Mouse (Mus musculus) gastrocnemius, adult 18-20 months (tissue): ENCODE measurements at regions not wholly inside any gene's neighbourhood (a gene's known extent, or its start where the extent isn't known, plus 50 kb on each side); places are given as distances from the start of the nearest gene placed in this dataset.
A peak's percentile ranks its signal among the peaks of the same experiment; 100 is the strongest.

ENCODE experiments used
- DNase-seq: peaks from one replicate; pipeline ENCODE4 v3.0.0; 2021; ENCODE audit warnings: low spot score

- DNase-seq: no peak
These were observed 51.7 kb upstream of the Rasgrf1 start for GRCm38 (mm10) chr9:89858005-89858404.

GRCm38 (mm10) chr9:89850491-89851282 lies 59.0 kb upstream of the Rasgrf1 start:
- DNase-seq: no peak

- DNase-seq: no peak
These were observed 59.8 kb upstream of the Rasgrf1 start for GRCm38 (mm10) chr9:89849947-89850346.

GRCm38 (mm10) chr9:89848571-89848970 lies 61.1 kb upstream of the Rasgrf1 start:
- no peak for DNase-seq

- DNase-seq: no peak
These were observed 62.7 kb upstream of the Rasgrf1 start for GRCm38 (mm10) chr9:89846973-89847372.

- DNase-seq: no peak
These were observed 67.0 kb upstream of the Rasgrf1 start for GRCm38 (mm10) chr9:89842776-89843089.

- DNase-seq: no peak
These were observed 67.6 kb upstream of the Rasgrf1 start for GRCm38 (mm10) chr9:89841866-89842775.

GRCm38 (mm10) chr9:89841371-89841770 lies 68.3 kb upstream of the Rasgrf1 start:
- no peak for DNase-seq

- no peak for DNase-seq
These were observed 73.1 kb upstream of the Rasgrf1 start for GRCm38 (mm10) chr9:89836454-89837245.

GRCm38 (mm10) chr9:89833596-89833995 lies 76.1 kb upstream of the Rasgrf1 start:
- DNase-seq: no peak

GRCm38 (mm10) chr9:89831855-89832254 lies 77.9 kb upstream of the Rasgrf1 start:
- DNase-seq: no peak

- DNase-seq: no peak
These were observed 81.6 kb upstream of the Rasgrf1 start for GRCm38 (mm10) chr9:89828156-89828555.

- no peak for DNase-seq
These were observed 82.1 kb upstream of the Rasgrf1 start for GRCm38 (mm10) chr9:89827564-89827963.

GRCm38 (mm10) chr9:89826712-89827548 lies 82.8 kb upstream of the Rasgrf1 start:
- DNase-seq: peak; percentile 81

- DNase-seq: no peak
These were observed 83.6 kb upstream of the Ankrd34c start for GRCm38 (mm10) chr9:89821853-89822243.

- DNase-seq: peak; percentile 3
These were observed 83.0 kb upstream of the Ankrd34c start for GRCm38 (mm10) chr9:89821109-89821852.

- DNase-seq: no peak
These were observed 75.5 kb upstream of the Ankrd34c start for GRCm38 (mm10) chr9:89813616-89814318.

GRCm38 (mm10) chr9:89807381-89807780 lies 69.1 kb upstream of the Ankrd34c start:
- no peak for DNase-seq

- DNase-seq: no peak
These were observed 64.4 kb upstream of the Ankrd34c start for GRCm38 (mm10) chr9:89802658-89803057.

- peak; percentile 42 for DNase-seq
These were observed 54.7 kb upstream of the Ankrd34c start for GRCm38 (mm10) chr9:89793018-89793417.
